Mouse (Mus musculus): ENCODE results near the gene Mx1. TPM values are rescaled to one million over a fixed set of nuclear protein-coding genes. Genes with fewer than 3 reads are reported as not detected.

Mx1 gene
- polyA plus RNA-seq, 1 experiment from 2014 or later, result not detected

- H3K4me3 ChIP-seq, result no peak overlapping the region
- DNase-seq (ENCODE audit: low spot score), result no peak
- peaks cover 12% of the 10 kb centered on the region for H3K4me1 ChIP-seq
- H3K9me3 ChIP-seq (replicated peaks), result no peaks in the 10 kb centered on the region
- no peak overlapping the region for H3K27ac ChIP-seq (replicated peaks)
- no peaks in the 10 kb centered on the region for H3K36me3 ChIP-seq
- 86% methylated on average over 2 of the region's 2 CpGs for WGBS
- no peaks in the 10 kb centered on the region for H3K27me3 ChIP-seq (ENCODE audit: low read depth, poor library complexity, severe bottlenecking)
Measured at GRCm38 (mm10) chr16:97397945-97398531, 64.7 kb downstream of the Mx1 start.

Other genes starting within 250 kb of the Mx1 start
- gene Bace2, start 106.2 kb downstream of the Mx1 start, polyA plus RNA-seq (2016; fragmentation: Nextera tagmentation; extraction: Ambion mirVana), result 1.1 and 1.8 TPM in 2 replicates
- gene Fam3b, start 51.9 kb upstream of the Mx1 start, polyA plus RNA-seq (2016; fragmentation: Nextera tagmentation; extraction: Ambion mirVana), result not detected in 2 replicates
- 0.15 and 0.24 TPM in 2 replicates for gene Tmprss2, start 148.3 kb upstream of the Mx1 start, polyA plus RNA-seq (2016; fragmentation: Nextera tagmentation; extraction: Ambion mirVana)

Measured in midbrain, embryonic 10.5 days (tissue).